In genomic region chr7:79577096-79577874, GRCm38 (mm10) we compare ENCODE assay signal across 8 mouse cellular contexts. TPM values are rescaled to one million over a fixed set of nuclear protein-coding genes. Genes with fewer than 3 reads are reported as not detected.
A peak's percentile ranks its signal among the peaks of the same experiment; 100 is the strongest.
DNase-seq lines count a peak whose midpoint lies in the region; ATAC-seq lines count a peak whose summit lies in the region.

No protein-coding gene starts in this region.

- peaks cover 50% of the 10 kb centered on the region for H3K4me1 ChIP-seq in hindbrain, embryonic 12.5 days
- peaks cover 65% of the 10 kb centered on the region for H3K4me1 ChIP-seq in midbrain, embryonic 10.5 days

- no peaks in the 10 kb centered on the region for H3K36me3 ChIP-seq in hindbrain, embryonic 12.5 days
- H3K36me3 ChIP-seq in midbrain, embryonic 10.5 days = no peaks in the 10 kb centered on the region

- peak overlapping the region; percentile 45 for H3K9ac ChIP-seq in hindbrain, embryonic 12.5 days

- DNase-seq in frontal cortex, postnatal 10 days (ENCODE audit: low spot score in 2 of 2) = peak; percentile 46 to 49
- DNase-seq in frontal cortex, postnatal 25 days (ENCODE audit: low spot score in 2 of 2) = no peak
- DNase-seq in brain, adult 2 months (ENCODE audit: low read depth, low spot score) = peak; percentile 84
- DNase-seq in midbrain, embryonic 10.5 days (ENCODE audit: low spot score) = no peak
- no peak for DNase-seq in Muller cell, postnatal 12 days (ENCODE audit: inconsistent ontology term)
- no peak for DNase-seq in kidney, postnatal 4 days

- peak; percentile 72 for ATAC-seq in hindbrain, embryonic 12.5 days (ENCODE audit: low FRiP score)
- ATAC-seq in megakaryocyte progenitor cell, adult 5-6 weeks (replicated peaks; ENCODE audit: poor library complexity) = no peak

- peak overlapping the region; percentile 52 for H3K4me2 ChIP-seq in hindbrain, embryonic 12.5 days (replicated peaks)

- H3K4me3 ChIP-seq in hindbrain, embryonic 12.5 days = 0 out of 2 replicates have a peak overlapping the region, but pooled peaks have one; percentile 1
- H3K4me3 ChIP-seq in midbrain, embryonic 10.5 days = peak overlapping the region; percentile 52

- H3K27ac ChIP-seq in hindbrain, embryonic 12.5 days = peak overlapping the region; percentile 94
- H3K27ac ChIP-seq in midbrain, embryonic 10.5 days (replicated peaks) = peak overlapping the region; percentile 84

- WGBS in hindbrain, embryonic 12.5 days = 3% methylated on average over 12 of the region's 12 CpGs
- 3% methylated on average over 12 of the region's 12 CpGs for WGBS in midbrain, embryonic 10.5 days

- H3K9me3 ChIP-seq in hindbrain, embryonic 12.5 days (replicated peaks) = no peaks in the 10 kb centered on the region
- H3K9me3 ChIP-seq in midbrain, embryonic 10.5 days (replicated peaks) = no peaks in the 10 kb centered on the region

- peaks cover 61% of the 10 kb centered on the region for H3K27me3 ChIP-seq in hindbrain, embryonic 12.5 days
- H3K27me3 ChIP-seq in midbrain, embryonic 10.5 days (ENCODE audit: low read depth, poor library complexity, severe bottlenecking) = peaks cover 100% of the 10 kb centered on the region

RNA-seq across cellular contexts. Expression of gene Rhcg, which starts 40.2 kb away (rescaled TPM):
- 1.4 and 2.3 TPM in 2 replicates for polyA plus RNA-seq in hindbrain, embryonic 12.5 days (2016; fragmentation: Nextera tagmentation; extraction: Ambion mirVana)
- 0.55 and 0.81 TPM in 2 replicates for polyA plus RNA-seq in midbrain, embryonic 10.5 days (2016; fragmentation: Nextera tagmentation; extraction: Ambion mirVana)
- 0.29 and 1.9 TPM in 2 replicates for total RNA-seq in megakaryocyte progenitor cell, adult 5-6 weeks (2015)
- total RNA-seq in megakaryocyte progenitor cell, adult 5-6 weeks (2017) = 0.17 and 2.0 TPM in 2 replicates

Comparison
In these comparisons a context has a peak if more than half of its experiments do, and no peak if none do; other contexts are left out.
1. DNase-seq: peak in frontal cortex, postnatal 10 days (2 of 2) and brain, adult 2 months (single experiment); none in frontal cortex, postnatal 25 days (0 of 2), midbrain, embryonic 10.5 days (single experiment), Muller cell, postnatal 12 days (single experiment) and kidney, postnatal 4 days (0 of 2).